Mouse (Mus musculus) monocyte, adult 2 months (primary cell): ENCODE measurements around the gene Rab3il1.
A peak's percentile ranks its signal among the peaks of the same experiment; 100 is the strongest.

Source experiments
- DNase-seq, 2 experiments: peaks; one replicate each; pipeline ENCODE4 v3.0.0; 2022; ENCODE audit warnings: low spot score in 2 of 2, low read depth in 1 of 2

Gene Rab3il1

DNA sequence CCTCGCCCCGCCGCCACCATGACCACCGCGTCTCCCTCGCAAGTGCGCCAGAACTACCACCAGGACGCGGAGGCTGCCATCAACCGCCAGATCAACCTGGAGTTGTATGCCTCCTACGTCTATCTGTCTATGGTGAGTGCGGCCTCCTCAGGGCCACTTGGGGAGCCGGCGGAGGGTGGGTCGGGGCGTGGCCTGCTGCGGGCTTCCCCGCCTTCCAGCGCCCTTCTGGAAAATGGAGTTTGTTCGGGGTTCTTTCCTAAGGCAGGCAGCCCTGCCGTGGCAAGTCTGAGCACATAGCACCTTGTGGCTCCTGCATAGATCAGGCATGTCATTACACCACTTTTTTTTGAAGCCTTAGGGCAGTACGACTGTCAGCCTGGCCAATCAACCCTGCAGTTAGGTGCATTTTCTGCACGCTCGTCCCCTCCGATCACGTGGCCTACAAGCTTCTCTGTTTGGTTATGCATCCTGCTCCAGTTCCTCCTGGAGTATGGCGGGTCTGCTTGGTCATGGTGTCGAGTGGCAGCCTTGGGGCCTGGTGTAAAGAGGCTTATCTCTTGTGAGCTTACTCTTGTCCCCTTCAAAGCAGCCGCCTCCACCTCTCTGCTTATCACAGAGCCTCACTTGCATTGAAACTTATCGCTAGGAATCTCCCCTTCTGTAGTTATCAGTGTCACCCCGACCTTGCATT is 18.5 kb upstream of the Rab3il1 start:
- DNase-seq: peak in 1 of 2 experiments; percentile 77

DNA sequence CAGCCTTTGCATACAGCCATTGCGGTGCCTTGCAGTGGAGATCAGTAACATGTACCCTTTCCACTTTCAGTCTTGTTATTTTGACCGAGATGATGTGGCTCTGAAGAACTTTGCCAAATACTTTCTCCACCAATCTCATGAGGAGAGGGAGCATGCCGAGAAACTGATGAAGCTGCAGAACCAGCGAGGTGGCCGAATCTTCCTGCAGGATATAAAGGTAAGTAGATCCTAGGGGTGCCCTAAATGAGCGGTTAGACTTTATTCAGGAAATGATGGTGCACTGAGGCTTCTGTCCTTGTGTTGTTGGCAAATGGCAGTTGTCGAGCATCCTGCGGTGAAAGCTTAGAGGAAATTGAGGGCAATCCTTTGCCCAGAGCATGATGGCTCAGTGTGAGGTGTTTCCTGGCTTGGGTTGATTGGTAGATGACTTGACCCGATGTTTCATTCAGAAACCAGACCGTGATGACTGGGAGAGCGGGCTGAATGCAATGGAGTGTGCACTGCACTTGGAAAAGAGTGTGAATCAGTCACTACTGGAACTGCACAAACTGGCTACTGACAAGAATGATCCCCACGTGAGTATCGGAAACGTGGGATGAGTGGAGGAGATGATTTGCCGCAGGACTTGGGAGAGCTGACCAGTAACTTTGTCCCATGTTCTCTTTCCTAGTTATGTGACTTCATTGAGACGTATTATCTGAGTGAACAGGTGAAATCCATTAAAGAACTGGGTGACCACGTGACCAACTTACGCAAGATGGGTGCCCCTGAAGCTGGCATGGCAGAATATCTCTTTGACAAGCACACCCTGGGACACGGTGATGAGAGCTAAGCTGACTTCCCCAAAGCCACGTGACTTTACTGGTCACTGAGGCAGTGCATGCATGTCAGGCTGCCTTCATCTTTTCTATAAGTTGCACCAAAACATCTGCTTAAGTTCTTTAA is 17.1 kb upstream of the Rab3il1 start:
- no peak for DNase-seq

DNA sequence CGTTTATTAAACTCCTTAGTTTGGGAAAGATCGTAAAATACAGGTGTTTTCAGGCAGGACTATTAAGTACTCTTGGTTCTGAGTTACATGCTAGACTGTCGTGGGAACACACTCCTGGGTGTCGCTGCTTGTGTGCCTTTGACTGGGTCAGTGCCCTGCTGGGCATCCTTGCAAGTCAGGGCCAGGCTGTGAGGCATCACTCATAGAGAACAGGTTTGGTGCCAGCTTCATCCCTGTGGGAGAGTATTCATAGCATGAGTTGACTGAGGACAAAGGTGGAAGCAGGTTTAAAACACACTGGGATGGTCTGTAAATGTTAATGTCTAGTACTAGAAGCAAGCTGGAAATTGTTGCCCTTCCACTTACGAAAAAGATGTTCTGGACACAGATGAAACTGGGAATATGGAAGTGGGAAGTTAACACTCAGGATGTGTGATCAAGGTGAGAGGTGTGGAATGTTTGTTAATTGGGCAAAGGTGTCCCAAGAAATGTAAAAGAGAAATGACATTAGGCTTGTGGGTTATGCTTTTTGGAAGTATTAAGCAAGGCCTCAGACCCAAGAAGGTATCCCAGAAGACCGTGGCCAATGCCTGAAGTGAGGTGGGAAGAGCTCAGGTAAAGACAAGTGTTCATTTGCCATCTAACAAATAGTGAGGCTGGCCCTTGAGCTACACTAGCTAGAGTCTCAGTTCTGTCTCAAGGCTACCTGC is 16.1 kb upstream of the Rab3il1 start:
- no peak for DNase-seq

DNA sequence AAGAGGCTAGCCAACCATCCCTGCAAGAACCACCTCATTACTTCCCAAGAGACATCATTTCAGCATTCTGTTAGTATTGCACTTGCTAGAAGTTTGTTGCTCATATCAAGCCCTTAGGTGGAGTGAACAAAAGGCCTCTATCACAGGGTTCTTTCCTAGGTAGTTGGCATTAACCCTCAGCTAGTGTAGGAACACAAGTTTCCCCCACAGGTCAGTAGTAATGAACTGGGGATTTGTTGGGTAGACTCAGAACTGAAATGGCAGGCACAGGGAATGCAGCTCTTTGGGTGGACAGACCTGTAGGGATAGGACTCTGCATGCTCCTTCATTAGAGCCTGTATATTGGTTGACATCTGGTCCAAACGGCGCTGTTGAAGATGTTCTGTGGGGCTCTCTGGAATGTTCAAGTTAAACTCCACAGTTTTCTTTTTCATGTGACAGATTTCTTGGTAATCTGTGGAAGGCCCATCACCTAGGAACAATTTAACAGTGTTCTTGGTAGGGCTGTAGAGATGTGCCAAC is 15.5 kb upstream of the Rab3il1 start:
- DNase-seq: no peak

DNA sequence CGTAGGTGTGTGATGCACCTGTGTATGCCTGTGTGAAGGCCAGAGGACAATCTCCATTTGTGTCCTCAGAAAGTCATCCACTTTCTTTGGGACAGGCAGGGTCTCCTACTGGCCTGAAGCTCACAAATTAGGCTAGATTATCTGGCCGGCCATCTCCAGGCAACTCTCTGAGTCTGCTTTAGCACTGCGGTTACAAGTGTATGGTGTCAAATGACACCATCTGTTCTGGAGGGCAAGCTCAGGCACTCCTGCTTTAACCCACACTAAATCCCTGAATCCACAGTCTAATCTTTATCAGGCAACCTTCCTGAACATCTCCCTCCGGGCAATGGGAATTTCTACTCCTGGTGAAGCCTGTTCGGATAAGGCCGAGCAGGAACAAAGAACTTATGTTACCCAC is 14.3 kb upstream of the Rab3il1 start:
- DNase-seq: no peak

DNA sequence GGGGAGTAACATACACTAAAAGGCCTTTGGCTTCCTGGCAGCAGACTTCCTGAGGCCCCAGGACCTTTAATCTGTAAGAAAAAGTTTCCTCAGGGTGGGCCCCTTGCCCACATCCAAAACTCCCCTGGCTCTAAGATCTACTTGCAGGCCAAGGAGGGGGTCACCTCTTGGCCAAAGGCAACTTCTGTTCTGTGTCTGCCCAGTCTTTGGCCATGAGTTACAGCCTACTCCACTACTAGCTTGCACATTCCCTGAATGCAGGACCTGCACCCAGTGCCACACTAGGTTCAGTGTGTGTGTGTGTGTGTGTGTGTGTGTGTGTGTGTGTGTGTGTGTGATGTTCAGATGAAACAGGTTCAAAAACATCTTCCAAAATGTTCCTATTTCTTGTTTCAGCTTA is 13.9 kb upstream of the Rab3il1 start:
- no peak for DNase-seq

DNA sequence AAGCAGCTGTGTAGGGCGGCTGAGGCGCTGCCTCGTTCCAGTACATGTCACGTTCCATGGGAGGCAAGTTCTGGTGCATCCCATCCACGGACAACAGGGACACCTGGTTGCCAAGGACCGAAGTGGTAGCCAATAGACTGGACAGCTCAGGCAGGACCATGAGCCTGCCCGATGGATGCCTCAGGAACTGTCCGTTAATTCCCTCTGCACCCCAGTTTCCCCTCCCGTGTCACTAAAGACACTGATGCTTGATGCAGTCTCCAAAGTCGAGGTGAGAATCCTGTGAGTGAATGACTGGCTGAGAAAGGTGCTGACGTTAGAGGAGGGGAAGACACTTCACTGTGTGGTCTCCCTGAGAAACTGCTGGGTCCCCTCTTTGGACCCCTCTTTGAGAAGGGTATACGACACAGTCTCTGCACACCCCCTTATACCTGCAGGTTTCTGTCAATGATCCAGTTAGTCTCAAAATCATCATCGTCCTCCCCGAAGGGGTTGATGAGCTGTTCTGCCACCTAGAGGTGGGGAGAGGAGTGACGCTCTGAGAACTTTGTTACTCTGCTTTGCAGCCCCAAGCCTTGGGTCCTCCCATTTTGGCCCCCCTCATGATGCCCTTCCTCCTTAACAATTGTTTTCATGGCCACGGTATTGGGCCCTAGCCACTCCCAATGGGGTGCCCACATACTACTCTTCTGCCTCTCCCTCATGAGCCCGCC is 12.1 kb upstream of the Rab3il1 start:
- DNase-seq: no peak

DNA sequence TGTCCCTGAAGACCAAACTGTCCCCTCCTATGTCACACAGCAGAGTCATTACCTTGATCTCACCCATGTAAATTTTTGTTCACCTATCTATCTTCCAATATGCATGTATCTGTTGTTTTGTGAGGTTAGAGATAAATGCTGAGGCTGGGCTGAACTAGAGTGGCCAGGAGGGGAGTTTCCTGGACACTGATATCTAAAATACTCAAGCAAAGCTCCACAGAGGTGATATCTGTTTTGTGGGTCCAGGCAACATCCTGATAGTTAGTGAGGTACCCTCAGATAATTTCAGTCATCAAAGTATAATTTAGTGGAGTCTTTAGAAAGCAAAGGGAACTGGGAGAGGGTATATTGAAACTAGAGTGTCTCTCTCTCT is 11.6 kb upstream of the Rab3il1 start:
- DNase-seq: no peak

DNA sequence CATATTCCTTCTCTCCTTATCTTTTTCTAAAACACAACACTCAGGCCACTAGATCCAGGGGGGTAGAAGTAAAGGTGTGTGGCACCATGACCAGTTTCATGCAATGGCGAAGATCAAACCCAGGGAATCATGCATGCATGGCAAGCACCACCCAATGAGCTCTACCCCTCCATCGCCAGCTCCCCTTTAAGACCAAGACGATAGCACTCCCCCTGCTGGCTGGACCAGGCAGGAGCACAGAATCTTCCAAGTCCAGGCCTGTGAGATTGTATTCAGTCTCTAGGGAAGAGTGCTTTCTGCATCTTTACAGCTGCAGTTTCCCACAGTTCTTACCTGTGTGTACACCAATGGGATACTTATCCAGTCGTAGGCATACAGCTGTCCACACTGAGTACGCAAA is 10.2 kb upstream of the Rab3il1 start:
- DNase-seq: peak; percentile 48 to 70

DNA sequence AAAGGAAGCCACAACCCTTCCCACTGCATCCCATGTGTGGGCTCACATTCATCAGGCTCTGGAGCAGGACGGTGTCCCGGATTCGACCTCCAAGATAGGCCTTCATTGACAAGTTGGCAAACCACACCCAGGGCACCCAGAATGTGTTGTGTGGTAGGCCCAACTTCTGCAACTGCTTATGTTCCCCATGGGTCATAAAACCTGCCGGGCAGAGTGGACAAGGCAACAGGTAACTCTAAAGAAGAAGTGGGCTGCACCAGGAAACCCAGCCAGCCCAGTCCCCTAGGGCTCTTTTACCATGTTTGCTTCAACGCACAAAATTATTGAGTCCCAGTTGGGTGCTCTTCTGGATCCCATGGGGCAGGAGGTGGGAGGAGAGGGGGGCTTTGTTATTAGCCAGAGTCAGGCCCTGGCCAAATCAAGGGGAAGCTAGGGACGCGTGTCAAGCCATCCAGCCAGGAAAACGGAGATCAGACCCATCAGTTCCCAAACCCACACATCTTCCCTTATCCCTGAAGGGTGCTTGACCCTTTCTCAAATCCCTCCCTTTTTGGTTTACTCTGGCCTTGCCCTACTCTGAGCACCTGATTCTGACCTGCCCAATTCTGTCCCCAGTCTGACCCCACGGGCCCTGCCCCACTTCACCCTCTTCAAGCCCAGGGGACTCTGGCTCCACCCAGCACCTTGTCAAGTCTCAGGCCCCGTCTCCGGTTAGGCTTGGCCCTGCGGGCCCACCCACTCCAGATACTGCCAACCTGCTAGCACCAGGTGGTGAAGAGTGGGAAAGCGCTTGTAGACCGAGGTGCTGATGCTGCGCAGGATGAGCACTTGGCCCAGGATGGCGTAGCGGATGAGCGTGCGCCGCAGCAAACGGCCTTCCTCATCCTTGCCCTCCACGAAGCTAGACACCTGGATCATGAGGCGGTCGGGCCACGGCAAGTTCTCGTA is 9.2 kb upstream of the Rab3il1 start:
- DNase-seq: no peak

DNA sequence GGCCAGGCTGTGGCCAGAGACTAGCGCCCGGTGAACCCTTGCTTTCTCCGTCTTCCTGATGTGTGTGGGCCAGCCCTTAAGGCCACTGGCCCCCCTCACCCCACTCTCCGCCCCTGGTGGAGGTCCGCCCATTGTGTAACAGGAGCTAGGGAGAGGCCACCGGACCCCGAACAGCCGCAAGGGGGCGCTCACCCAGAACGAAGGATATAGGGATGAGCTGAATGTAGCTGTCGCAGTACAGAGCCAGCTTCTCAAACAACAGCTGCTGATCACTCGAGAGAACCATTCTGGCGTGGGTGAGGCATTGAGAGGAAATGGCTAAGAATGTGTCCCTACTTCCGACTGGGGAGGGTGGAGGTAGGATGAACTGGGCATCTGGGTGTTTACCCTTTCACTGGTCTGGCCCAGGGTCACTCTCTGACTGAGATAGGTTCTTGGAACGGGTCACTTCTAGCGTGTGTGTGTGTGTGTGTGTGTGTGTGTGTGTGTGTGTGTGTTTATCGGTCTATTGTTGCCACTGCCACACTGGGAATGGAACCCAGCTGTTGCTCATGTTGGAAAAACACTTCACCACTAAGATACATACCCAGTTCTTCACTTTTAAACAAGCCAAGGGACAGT is 8.3 kb upstream of the Rab3il1 start:
- peak; percentile 60 to 74 for DNase-seq

DNA sequence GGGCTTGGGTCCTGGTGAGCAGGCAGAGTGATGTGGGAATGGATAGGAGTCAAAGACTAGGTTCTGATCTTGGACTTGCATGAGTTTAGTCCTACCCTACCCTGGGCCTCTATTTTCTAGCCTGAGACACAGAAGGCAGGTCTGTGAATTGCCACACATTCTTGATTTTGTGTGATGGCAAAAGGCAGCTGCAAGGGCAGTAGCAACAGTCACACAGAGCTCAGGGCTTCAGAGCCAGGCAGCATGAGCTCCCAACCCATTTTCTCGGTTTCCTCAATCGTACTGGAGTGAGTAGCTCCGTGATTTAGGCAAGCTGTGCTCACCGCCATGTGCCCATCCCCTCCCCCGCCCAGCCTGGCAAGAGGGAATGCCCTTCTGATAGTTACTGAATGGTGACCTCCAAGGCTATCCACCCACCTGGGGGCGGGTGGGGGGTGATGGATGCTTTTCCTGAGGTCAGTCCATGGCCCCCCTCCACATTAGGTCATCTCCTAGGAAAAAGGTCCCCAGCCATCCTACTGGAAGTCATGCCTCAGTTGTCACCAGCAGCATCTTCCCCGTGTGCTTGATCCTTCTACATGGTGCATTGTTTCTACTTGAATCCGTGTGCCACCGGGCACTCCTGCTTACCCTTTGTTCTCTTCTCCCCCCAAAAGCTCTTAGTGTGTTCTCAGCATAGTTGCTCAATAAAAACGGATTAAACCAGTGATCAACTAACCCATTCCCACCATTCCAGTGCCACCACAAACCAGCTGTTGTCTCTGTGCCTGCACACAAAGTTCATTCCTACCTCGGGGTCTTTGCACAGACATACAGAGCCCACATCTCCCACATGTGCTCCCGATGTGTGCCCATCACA is 4.0 kb upstream of the Rab3il1 start:
- no peak for DNase-seq

DNA sequence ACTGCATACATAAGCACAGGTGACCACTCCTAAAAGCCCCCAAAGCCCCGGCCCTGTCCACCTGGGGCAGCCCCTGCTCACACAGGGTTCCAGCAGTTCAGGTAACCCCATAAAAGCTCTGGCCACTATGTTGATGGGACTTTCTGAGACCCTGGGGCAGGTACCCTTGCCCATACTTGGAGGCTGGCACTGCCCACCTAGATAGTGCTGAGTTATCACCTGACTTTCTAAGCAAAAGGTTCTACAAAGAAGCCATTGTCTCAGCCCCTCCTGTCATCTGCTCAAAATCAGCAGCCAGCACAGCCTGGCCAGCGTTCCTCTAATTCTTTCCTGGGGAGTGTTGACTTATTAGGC is 3.4 kb upstream of the Rab3il1 start:
- DNase-seq: no peak

DNA sequence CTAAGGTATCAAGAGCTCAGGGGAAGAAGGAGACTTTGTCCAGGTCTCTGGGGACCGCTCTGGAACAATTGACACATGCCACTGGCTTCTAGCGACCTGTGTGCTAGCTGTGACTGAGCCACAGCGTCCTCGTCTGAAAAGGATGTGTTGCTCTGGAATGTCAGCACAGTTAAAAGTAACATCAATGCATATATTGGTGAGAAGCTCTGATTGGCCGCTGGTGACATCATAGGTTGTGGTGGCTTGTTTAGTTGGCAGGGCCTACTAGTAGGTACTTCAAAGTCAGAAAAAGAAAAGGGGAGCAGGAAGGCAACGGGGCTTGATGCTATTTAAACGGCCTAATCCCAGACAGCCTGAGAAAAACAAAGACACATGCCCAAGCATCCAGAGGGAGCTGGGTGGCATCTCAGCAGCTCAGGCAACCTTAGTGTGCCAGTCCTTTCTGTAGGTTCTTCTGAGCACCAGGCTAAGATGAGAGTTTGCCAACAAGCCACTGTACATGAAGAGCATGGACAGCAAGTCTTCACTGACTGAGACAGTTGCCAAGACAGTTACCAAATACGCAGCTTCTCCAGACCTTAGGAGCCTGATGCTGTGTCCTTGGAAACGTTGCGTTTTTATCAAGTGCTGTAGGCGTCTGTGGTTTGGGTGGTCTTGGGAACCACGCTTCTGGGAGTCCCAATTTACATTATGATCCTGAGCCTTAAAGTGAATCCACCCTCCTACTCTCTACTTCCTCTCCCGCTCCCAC is 2.6 kb upstream of the Rab3il1 start:
- DNase-seq: no peak

DNA sequence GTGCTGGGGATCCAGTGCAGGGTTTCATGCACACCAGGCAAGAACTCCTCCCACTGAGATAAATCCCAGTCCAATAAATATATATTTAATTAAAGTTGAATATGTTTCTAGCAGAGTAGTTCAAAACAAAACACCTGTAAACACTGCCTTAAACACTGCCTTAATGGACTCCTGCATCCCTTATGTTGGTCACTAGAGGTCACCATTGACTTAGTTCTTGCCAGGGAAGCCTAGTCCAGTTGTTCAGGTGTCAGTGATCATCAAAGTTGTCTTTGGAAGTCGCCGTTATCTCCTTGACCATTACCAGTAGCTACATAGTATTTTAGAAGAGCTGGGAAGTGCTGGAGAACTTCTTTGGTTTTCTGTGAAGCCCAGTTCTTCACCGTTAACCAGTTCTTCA is 1.1 kb upstream of the Rab3il1 start:
- no peak for DNase-seq

DNA sequence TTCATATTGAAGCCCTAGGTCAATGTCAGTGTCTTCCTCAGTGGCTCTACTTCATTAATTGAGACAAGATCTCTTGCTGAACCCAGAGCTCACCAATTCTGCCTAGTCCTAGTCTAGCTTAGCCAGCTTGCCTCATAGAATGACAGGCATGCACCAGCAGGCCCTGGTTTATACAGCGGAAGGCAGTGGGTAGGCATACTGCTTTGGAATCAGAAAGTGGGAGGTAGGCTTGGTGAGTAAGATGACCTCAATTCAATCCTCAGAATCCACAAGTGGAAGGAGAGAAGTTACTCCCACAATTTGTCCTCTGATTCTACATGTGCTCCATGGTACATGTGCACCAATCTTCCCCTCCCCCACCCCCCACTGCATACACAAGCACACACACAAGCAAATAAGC is 2.2 kb downstream of the Rab3il1 start:
- DNase-seq: no peak

DNA sequence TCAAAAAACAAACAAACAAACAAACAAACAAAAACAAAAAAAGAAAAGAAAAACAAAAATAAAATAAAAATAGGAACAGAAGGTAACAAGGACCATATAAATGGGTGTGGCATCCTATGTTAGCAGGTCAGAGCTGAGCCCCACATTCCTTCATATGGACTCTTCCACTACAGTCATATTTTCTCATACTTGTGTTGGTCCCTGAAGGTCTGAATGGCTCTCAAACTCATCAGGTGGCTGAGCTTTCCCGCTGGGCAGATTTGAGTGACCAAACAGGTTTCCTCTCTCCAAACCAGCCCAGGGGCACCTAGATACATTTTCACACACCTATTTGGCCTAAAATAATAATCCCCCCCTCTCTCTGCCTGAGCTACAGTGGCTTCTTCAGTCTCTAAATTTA is 9.9 kb downstream of the Rab3il1 start:
- no peak for DNase-seq

DNA sequence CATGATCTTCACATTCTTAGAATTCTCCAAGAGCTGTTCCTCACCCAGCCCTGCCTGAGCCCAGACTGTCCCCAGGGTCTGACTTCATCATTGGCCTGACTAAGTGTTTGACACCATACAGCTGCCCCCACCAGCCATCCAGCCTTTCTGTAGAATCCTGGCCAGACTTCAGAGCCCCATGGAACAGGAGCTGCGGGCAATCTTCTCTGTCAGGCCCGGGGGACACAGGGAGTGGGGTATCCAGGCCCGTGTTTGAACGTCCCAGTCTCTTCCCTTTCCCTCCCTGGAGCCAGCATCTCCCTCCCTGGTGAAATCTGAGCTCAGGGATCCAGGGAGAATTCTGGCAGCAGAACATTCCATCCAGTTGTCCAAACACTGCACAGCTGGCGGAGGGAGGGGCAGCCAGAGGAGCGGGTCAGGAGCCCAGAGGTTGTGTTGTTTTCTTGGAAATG is 11.4 kb downstream of the Rab3il1 start:
- DNase-seq: no peak
